Mouse (Mus musculus): Measurements from ENCODE around the gene Tcf12. TPM values are rescaled to one million over a fixed set of nuclear protein-coding genes. Genes with fewer than 3 reads are reported as not detected.

Gene Tcf12
- polyA plus RNA-seq, 1 experiment: 52.1 TPM

DNA sequence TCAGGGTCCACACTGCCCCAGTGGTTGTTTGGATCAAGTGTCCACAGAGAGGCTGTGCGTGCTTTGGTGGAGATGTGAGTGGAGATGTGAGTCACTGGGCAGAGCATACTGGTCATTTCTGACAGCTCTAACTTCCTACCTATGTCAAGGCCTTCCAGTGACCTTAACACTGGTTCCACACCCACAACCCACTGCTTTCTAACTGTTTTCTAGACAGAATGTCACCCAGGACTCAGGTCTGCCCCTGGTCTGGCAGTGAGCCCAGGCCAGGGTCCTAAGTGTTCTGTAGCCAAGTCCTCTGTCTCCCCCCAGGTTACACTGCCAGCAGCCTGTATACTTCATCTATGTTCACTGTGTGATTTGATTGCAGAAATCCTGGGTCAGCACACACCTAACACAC is 275.3 kb downstream of the Tcf12 start:
- Histone ChIP-seq H3K27ac (ENCODE audit: insufficient read depth, low read length) (no peak overlapping the region), H3K4me1 (ENCODE audit: control insufficient read depth, insufficient read depth, insufficient read length) (peaks cover 3% of the 10 kb centered on the region; the same call in 1 of the 2 replicates), H3K4me3 (ENCODE audit: extremely low read depth, insufficient read depth, insufficient read length) (no peak overlapping the region), H3K36me3 (ENCODE audit: control insufficient read depth, insufficient read depth, low read length) (no peaks in the 10 kb centered on the region), H3K27me3 (ENCODE audit: control insufficient read depth, insufficient read depth, low read length) (no peaks in the 10 kb centered on the region)
- TF ChIP-seq POLR2A (IDR thresholded peaks at IDR 0.05; ENCODE audit: low read depth, low read length) (no peak), CTCF (IDR thresholded peaks at IDR 0.05; ENCODE audit: extremely low read depth, insufficient read depth, insufficient read length, insufficient replicate concordance) (no peak)
- DNase-seq (ENCODE audit: low read depth in 1 of 2, low spot score in 2 of 2): no peak
- 97% methylated on average over 1 of the region's 1 CpGs for WGBS

DNA sequence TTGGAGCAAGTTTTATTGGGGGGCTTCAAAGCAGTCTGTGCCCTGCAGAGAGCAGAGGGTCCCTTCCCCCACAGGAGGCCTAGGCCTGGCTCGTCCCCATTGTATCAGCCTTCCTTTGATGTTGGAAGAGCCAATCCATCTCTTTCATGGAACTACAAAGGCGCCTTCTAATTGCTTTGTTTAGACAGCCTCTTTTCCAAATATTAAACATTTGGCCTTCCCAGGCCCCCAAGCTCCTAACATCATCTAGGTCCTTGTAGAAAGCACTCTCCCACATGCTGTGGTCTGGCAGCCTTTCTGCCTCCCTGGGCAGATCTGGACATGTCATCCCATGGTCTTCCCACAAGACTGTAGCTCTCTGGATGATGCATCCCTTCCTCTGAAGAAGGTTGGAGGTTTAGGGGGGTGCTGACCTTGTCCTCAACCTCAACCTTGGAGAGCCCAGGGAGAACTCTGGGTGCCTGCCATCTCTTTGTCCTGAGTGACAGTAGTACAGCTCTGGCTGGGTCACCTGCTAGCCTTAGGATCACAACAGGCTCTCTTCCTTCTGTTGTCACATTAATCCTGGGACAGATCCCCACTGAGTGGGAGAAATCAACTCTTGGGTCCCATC is 276.4 kb downstream of the Tcf12 start:
- H3K36me3 ChIP-seq (ENCODE audit: control insufficient read depth, insufficient read depth, low read length): no peaks in the 10 kb centered on the region
- no peaks in the 10 kb centered on the region for H3K27me3 ChIP-seq (ENCODE audit: control insufficient read depth, insufficient read depth, low read length)
- WGBS: 97% methylated on average over 2 of the region's 2 CpGs
- no peak for TF ChIP-seq CTCF (IDR thresholded peaks at IDR 0.05; ENCODE audit: extremely low read depth, insufficient read depth, insufficient read length, insufficient replicate concordance)
- TF ChIP-seq POLR2A (IDR thresholded peaks at IDR 0.05; ENCODE audit: low read depth, low read length): no peak
- H3K27ac ChIP-seq (ENCODE audit: insufficient read depth, low read length): no peak overlapping the region
- DNase-seq (ENCODE audit: low read depth in 1 of 2, low spot score in 2 of 2): no peak
- peaks cover 3% of the 10 kb centered on the region; the same call in 1 of the 2 replicates for H3K4me1 ChIP-seq (ENCODE audit: control insufficient read depth, insufficient read depth, insufficient read length)
- H3K4me3 ChIP-seq (ENCODE audit: extremely low read depth, insufficient read depth, insufficient read length): no peak overlapping the region

DNA sequence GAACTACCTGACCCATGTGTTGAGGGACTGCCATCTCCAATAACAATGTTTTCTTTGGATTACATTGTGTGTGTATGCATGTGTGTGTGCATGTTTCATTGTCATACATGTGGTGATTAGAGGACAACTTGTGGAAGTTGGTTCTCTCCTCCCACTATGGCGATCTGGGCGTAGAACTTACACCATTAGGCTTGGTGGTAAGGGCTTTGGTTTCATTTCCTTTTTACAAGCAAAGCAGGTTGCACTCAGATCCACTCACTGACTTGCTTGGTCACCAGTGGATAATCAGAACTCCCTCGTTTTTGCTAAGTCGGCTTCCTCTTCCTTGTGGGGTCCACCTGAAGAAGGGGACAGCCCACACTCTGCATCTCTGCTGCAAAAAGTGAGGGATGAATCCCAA is 277.0 kb downstream of the Tcf12 start:
- no peaks in the 10 kb centered on the region for H3K36me3 ChIP-seq (ENCODE audit: control insufficient read depth, insufficient read depth, low read length)
- no peak for DNase-seq (ENCODE audit: low read depth in 1 of 2, low spot score in 2 of 2)
- H3K27me3 ChIP-seq (ENCODE audit: control insufficient read depth, insufficient read depth, low read length): no peaks in the 10 kb centered on the region
- peaks cover 3% of the 10 kb centered on the region; the same call in 1 of the 2 replicates for H3K4me1 ChIP-seq (ENCODE audit: control insufficient read depth, insufficient read depth, insufficient read length)
- H3K27ac ChIP-seq (ENCODE audit: insufficient read depth, low read length): no peak overlapping the region
- H3K4me3 ChIP-seq (ENCODE audit: extremely low read depth, insufficient read depth, insufficient read length): no peak overlapping the region
- WGBS: 23% methylated on average over 4 of the region's 4 CpGs
- no peak for TF ChIP-seq CTCF (IDR thresholded peaks at IDR 0.05; ENCODE audit: extremely low read depth, insufficient read depth, insufficient read length, insufficient replicate concordance)
- no peak for TF ChIP-seq POLR2A (IDR thresholded peaks at IDR 0.05; ENCODE audit: low read depth, low read length)

DNA sequence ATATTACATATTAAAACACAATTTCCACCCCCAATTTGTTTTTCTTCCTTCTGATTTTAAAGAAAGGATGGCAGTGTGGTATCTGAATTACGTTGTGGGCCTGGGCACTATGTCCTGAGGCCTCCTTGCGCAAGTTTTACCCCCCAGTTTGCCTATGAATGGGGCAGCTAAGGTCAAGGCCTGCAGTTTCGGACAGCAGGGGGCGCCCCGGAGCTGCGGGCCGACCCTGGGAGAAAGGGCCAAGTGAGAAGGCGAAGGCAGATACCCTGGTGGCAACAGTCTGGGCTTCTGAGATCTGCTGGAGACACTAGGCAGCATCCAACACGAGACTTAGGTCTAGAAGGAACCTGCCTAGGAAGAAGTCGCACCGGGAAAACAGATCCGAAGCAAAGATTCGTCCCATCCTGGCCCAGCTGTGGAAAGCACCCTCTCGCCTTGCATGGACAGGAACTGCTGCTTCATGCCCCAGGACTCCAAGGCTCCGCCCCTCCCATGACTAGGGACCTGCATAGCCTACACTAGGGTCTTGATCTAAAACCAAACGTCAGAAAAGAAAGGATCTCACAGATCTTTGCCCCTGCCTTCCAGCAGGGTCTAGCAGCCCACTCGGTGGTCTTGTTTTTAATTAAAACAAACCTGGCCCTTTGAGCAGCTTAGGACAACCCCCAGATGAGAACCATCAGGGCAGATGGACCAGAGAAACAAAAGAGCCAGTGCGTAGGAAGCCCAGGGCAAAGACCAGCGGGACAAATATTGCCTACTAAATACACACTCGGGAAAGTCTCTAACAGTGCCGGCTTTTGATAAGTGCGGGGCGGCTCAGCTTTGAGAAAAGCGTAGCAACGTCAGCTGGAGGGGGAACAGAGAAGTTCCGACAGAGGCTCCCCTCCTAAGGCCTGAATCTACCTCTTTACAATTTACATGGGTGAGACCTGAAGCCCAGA is 279.6 kb downstream of the Tcf12 start:
- WGBS: 56% methylated on average over 26 of the region's 26 CpGs
- Histone ChIP-seq H3K27me3 (ENCODE audit: control insufficient read depth, insufficient read depth, low read length) (no peaks in the 10 kb centered on the region), H3K27ac (ENCODE audit: insufficient read depth, low read length) (no peak overlapping the region), H3K4me3 (ENCODE audit: extremely low read depth, insufficient read depth, insufficient read length) (no peak overlapping the region), H3K36me3 (ENCODE audit: control insufficient read depth, insufficient read depth, low read length) (no peaks in the 10 kb centered on the region), H3K4me1 (ENCODE audit: control insufficient read depth, insufficient read depth, insufficient read length) (peaks cover 3% of the 10 kb centered on the region; the same call in 1 of the 2 replicates)
- peak; percentile 22 to 72 for DNase-seq (ENCODE audit: low read depth in 1 of 2, low spot score in 2 of 2)
- TF ChIP-seq POLR2A (IDR thresholded peaks at IDR 0.05; ENCODE audit: low read depth, low read length): no peak
- TF ChIP-seq CTCF (IDR thresholded peaks at IDR 0.05; ENCODE audit: extremely low read depth, insufficient read depth, insufficient read length, insufficient replicate concordance): peak; percentile 95

GRCm38 (mm10) chr9:71830994-71831393 is 280.7 kb downstream of the Tcf12 start:
- H3K27ac ChIP-seq (ENCODE audit: insufficient read depth, low read length): no peak overlapping the region
- WGBS: 87% methylated on average over 4 of the region's 4 CpGs
- H3K27me3 ChIP-seq (ENCODE audit: control insufficient read depth, insufficient read depth, low read length): no peaks in the 10 kb centered on the region
- DNase-seq (ENCODE audit: low read depth in 1 of 2, low spot score in 2 of 2): no peak
- no peaks in the 10 kb centered on the region for H3K36me3 ChIP-seq (ENCODE audit: control insufficient read depth, insufficient read depth, low read length)
- peaks cover 3% of the 10 kb centered on the region; the same call in 1 of the 2 replicates for H3K4me1 ChIP-seq (ENCODE audit: control insufficient read depth, insufficient read depth, insufficient read length)
- no peak for TF ChIP-seq POLR2A (IDR thresholded peaks at IDR 0.05; ENCODE audit: low read depth, low read length)
- TF ChIP-seq CTCF (IDR thresholded peaks at IDR 0.05; ENCODE audit: extremely low read depth, insufficient read depth, insufficient read length, insufficient replicate concordance): no peak
- no peak overlapping the region for H3K4me3 ChIP-seq (ENCODE audit: extremely low read depth, insufficient read depth, insufficient read length)

- Histone ChIP-seq H3K4me1 (ENCODE audit: control insufficient read depth, insufficient read depth, insufficient read length) (peaks cover 3% of the 10 kb centered on the region; the same call in 1 of the 2 replicates), H3K36me3 (ENCODE audit: control insufficient read depth, insufficient read depth, low read length) (no peaks in the 10 kb centered on the region), H3K27me3 (ENCODE audit: control insufficient read depth, insufficient read depth, low read length) (no peaks in the 10 kb centered on the region), H3K27ac (ENCODE audit: insufficient read depth, low read length) (no peak overlapping the region), H3K4me3 (ENCODE audit: extremely low read depth, insufficient read depth, insufficient read length) (no peak overlapping the region)
- no peak for DNase-seq (ENCODE audit: low read depth in 1 of 2, low spot score in 2 of 2)
- TF ChIP-seq CTCF (IDR thresholded peaks at IDR 0.05; ENCODE audit: extremely low read depth, insufficient read depth, insufficient read length, insufficient replicate concordance): no peak
- WGBS: 90% methylated on average over 5 of the region's 5 CpGs
These were observed 281.3 kb downstream of the Tcf12 start for GRCm38 (mm10) chr9:71830365-71830764.

Data from spleen, adult 2 months (tissue).